Mouse (Mus musculus) ES-Bruce4 (cell line): ENCODE measurements around the gene Relt.

Experiments
- EP300 ChIP-seq: IDR thresholded peaks from 2 replicates; pipeline ENCODE4 v1.6.1; 2011; ENCODE audit warnings: low read depth, low read length; ENCODE audit not compliant: insufficient read depth
- POLR2A ChIP-seq: IDR thresholded peaks from one replicate; pipeline ENCODE4 v1.8.1; 2011; ENCODE audit warnings: low read length; ENCODE audit not compliant: insufficient read depth

- TF ChIP-seq POLR2A (no peak), EP300 (no peak)
Measured at GRCm38 (mm10) chr7:100851481-100852356, 11.5 kb downstream of the Relt start.
